Mouse (Mus musculus) adrenal gland, postnatal 14 days (tissue): ENCODE measurements around the gene Duox1. TPM values are rescaled to one million over a fixed set of nuclear protein-coding genes. Genes with fewer than 3 reads are reported as not detected.

Experiments used
- DNase-seq: peaks from one replicate; pipeline ENCODE4 v3.0.0; 2021; ENCODE audit warnings: mixed read lengths
- total RNA-seq: library from RNA; stranded (reverse); gene quantifications from 2 replicates; pipeline ENCODE4 v1.2.3, GENCODE M21; 2021

Duox1 gene
- total RNA-seq, 1 experiment from 2014 or later = not detected

GRCm38 (mm10) chr2:122354191-122354929 is 38.9 kb downstream of the Duox1 start:
- peak; percentile 57 for DNase-seq

GRCm38 (mm10) chr2:122355389-122355788 is 39.9 kb downstream of the Duox1 start:
- no peak for DNase-seq

GRCm38 (mm10) chr2:122356187-122356586 is 40.7 kb downstream of the Duox1 start:
- DNase-seq = no peak

GRCm38 (mm10) chr2:122360310-122360709 is 44.8 kb downstream of the Duox1 start:
- no peak for DNase-seq

- no peak for DNase-seq
Measured at GRCm38 (mm10) chr2:122361181-122361580, 45.7 kb downstream of the Duox1 start.

- no peak for DNase-seq
Measured at GRCm38 (mm10) chr2:122361868-122362621, 46.6 kb downstream of the Duox1 start.

- DNase-seq = no peak
Measured at GRCm38 (mm10) chr2:122362622-122363523, 47.4 kb downstream of the Duox1 start.

- no peak for DNase-seq
Measured at GRCm38 (mm10) chr2:122364352-122364944, 49.0 kb downstream of the Duox1 start.

GRCm38 (mm10) chr2:122365244-122365866 is 49.9 kb downstream of the Duox1 start:
- no peak for DNase-seq

GRCm38 (mm10) chr2:122366039-122366438 is 50.6 kb downstream of the Duox1 start:
- DNase-seq = no peak

GRCm38 (mm10) chr2:122366706-122367105 is 51.2 kb downstream of the Duox1 start:
- DNase-seq = no peak

GRCm38 (mm10) chr2:122367181-122367580 is 51.7 kb downstream of the Duox1 start:
- no peak for DNase-seq

- DNase-seq = no peak
Measured at GRCm38 (mm10) chr2:122367701-122368080, 52.2 kb downstream of the Duox1 start.

GRCm38 (mm10) chr2:122368081-122368971 is 52.9 kb downstream of the Duox1 start:
- no peak for DNase-seq

- peak; percentile 96 for DNase-seq
Measured at GRCm38 (mm10) chr2:122368995-122369739, 53.7 kb downstream of the Duox1 start, which contains the start of gene Shf. Shf (minus strand) TSS chr2:122369162.

- DNase-seq = no peak
Measured at GRCm38 (mm10) chr2:122370101-122370750, 54.8 kb downstream of the Duox1 start.

- DNase-seq = no peak
Measured at GRCm38 (mm10) chr2:122372067-122372466, 56.6 kb downstream of the Duox1 start.

- no peak for DNase-seq
Measured at GRCm38 (mm10) chr2:122372541-122372940, 57.1 kb downstream of the Duox1 start.

- no peak for DNase-seq
Measured at GRCm38 (mm10) chr2:122374012-122374411, 58.5 kb downstream of the Duox1 start.
